Mouse (Mus musculus): ENCODE data around the gene Kcnip4. TPM values are rescaled to one million over a fixed set of nuclear protein-coding genes. Genes with fewer than 3 reads are reported as not detected.

Gene Kcnip4
- polyA plus RNA-seq, 2 experiments: 2.1 to 3.7 TPM

DNA sequence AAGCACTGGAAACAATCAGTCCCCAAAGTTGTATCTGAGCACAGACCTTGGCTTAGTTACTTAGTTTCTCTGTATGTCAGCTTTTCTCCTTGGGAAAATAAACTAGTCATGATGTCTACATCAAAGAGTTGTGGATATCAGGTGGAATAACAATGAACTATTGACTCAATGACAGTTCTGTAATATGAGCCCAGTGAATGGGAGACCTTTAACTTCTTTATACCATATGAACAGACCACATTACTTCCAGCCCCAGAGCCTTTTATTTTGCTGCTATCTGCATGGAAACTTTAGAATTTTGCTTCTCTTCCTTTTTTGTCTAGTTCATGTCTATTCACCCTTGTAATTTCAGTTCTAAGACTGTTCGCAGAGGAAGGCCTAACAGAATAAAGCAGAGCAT is 1011.4 kb downstream of the Kcnip4 start:
- Histone ChIP-seq H3K36me3 (ENCODE audit: control insufficient read depth, insufficient read depth, low read length) (no peaks in the 10 kb centered on the region), H3K4me2 (replicated peaks; ENCODE audit: low read depth, low read length, severe bottlenecking) (no peak overlapping the region), H3K9me3 (ENCODE audit: control insufficient read depth, low read length) (no peaks in the 10 kb centered on the region), H3K4me1 (ENCODE audit: control insufficient read depth, insufficient read depth, low read length) (no peaks in the 10 kb centered on the region), H3K27me3 (ENCODE audit: control insufficient read depth, insufficient read depth, low read length) (no peaks in the 10 kb centered on the region), H3K4me3 (replicated peaks; ENCODE audit: low read length) (no peak overlapping the region), H3K9ac (ENCODE audit: low read depth, low read length, severe bottlenecking) (no peak overlapping the region), H3K27ac (replicated peaks; ENCODE audit: low read depth, low read length) (no peak overlapping the region)
- ATAC-seq (ENCODE audit: low FRiP score, low read depth) (no peak), DNase-seq (ENCODE audit: low spot score) (no peak)
- WGBS: 76% methylated on average over 1 of the region's 1 CpGs
- TF ChIP-seq POLR2A (IDR thresholded peaks at IDR 0.05; ENCODE audit: borderline replicate concordance, extremely low read depth, insufficient read depth, insufficient read length): no peak

DNA sequence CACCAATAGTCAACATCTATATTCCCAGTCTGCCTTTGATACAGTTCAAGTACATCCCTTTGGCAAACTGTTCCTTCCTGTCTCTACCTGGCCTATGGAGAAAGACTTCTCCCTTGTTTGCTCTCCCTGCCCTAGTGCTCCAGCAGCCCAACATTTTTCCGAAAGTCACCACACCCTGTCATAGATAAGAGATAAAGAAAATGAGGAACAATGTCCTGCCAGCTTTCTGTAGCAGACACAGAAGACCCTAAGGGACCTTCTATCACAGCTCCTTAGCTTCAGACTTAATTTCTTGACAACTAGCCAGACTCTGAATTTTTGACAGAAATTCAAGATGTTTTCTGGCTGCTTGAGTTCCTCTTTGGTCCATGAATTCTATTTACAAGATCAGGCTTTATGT is 1013.4 kb downstream of the Kcnip4 start:
- H3K27me3 ChIP-seq (ENCODE audit: control insufficient read depth, insufficient read depth, low read length): no peaks in the 10 kb centered on the region
- no peak for TF ChIP-seq POLR2A (IDR thresholded peaks at IDR 0.05; ENCODE audit: borderline replicate concordance, extremely low read depth, insufficient read depth, insufficient read length)
- no peak overlapping the region for H3K9ac ChIP-seq (ENCODE audit: low read depth, low read length, severe bottlenecking)
- H3K9me3 ChIP-seq (ENCODE audit: control insufficient read depth, low read length): no peaks in the 10 kb centered on the region
- WGBS: 79% methylated on average over 1 of the region's 1 CpGs
- ATAC-seq (ENCODE audit: low FRiP score, low read depth) (no peak), DNase-seq (ENCODE audit: low spot score) (no peak)
- no peak overlapping the region for H3K27ac ChIP-seq (replicated peaks; ENCODE audit: low read depth, low read length)
- H3K36me3 ChIP-seq (ENCODE audit: control insufficient read depth, insufficient read depth, low read length): no peaks in the 10 kb centered on the region
- no peak overlapping the region for H3K4me3 ChIP-seq (replicated peaks; ENCODE audit: low read length)
- H3K4me1 ChIP-seq (ENCODE audit: control insufficient read depth, insufficient read depth, low read length): no peaks in the 10 kb centered on the region
- H3K4me2 ChIP-seq (replicated peaks; ENCODE audit: low read depth, low read length, severe bottlenecking): no peak overlapping the region

DNA sequence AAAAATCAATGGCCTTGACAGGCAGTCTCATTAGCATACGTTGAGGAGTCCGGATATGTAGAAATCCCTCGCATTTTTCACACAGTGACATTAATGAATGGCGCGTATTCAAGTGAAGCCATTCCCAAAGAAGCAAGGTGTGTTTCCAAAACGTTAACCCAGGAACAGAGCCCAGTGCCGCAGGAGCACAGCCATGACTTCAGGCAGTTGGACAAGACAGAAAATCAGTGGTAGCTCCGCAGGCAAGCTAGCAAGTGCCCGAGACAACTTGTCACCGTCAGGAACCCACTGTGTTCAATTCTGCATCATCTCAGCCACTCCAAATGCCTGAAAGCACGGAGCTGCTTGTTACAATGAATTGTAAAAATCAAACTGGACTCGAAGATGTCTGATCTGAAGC is 1014.5 kb downstream of the Kcnip4 start:
- H3K36me3 ChIP-seq (ENCODE audit: control insufficient read depth, insufficient read depth, low read length): no peaks in the 10 kb centered on the region
- H3K9me3 ChIP-seq (ENCODE audit: control insufficient read depth, low read length): no peaks in the 10 kb centered on the region
- H3K9ac ChIP-seq (ENCODE audit: low read depth, low read length, severe bottlenecking): no peak overlapping the region
- H3K4me1 ChIP-seq (ENCODE audit: control insufficient read depth, insufficient read depth, low read length): no peaks in the 10 kb centered on the region
- no peak overlapping the region for H3K4me3 ChIP-seq (replicated peaks; ENCODE audit: low read length)
- TF ChIP-seq POLR2A (IDR thresholded peaks at IDR 0.05; ENCODE audit: borderline replicate concordance, extremely low read depth, insufficient read depth, insufficient read length): no peak
- no peaks in the 10 kb centered on the region for H3K27me3 ChIP-seq (ENCODE audit: control insufficient read depth, insufficient read depth, low read length)
- WGBS: 77% methylated on average over 12 of the region's 12 CpGs
- DNase-seq (ENCODE audit: low spot score): no peak
- H3K4me2 ChIP-seq (replicated peaks; ENCODE audit: low read depth, low read length, severe bottlenecking): no peak overlapping the region
- no peak overlapping the region for H3K27ac ChIP-seq (replicated peaks; ENCODE audit: low read depth, low read length)
- no peak for ATAC-seq (ENCODE audit: low FRiP score, low read depth)

DNA sequence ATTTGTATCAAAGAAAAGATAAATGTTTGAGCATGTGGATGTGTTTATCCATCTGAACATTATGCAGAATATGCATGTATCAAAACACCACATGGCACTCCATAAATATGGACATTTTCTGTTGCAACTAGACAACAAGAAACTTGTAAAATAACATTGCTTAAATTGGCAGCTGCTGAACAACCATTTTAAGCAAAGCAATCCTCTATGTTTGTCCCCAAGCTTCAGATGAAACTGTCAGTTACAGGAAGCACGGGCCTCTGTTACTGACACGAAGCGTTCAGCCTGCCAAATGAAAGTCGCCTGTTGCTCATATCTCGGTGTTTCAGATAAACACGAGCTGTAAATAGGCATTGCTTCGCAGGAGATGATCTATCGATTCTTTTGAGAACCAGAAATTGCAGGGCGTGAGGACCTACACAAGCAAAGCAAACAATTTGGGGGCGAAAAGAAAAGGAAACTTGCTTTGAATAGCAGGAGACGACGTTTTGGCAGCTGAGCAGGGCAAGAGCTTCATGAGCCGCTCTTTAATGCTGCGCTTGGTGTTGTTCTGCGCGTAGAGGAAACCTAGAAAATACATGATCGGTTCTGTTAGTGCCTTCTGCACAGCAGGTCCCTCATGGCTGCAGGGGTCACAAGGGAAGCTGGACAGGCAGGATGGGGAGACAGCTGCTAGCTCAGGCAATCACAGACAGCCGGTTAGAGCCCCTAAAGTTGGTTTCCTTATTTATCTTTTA is 1015.3 kb downstream of the Kcnip4 start:
- WGBS: 80% methylated on average over 18 of the region's 18 CpGs

DNA sequence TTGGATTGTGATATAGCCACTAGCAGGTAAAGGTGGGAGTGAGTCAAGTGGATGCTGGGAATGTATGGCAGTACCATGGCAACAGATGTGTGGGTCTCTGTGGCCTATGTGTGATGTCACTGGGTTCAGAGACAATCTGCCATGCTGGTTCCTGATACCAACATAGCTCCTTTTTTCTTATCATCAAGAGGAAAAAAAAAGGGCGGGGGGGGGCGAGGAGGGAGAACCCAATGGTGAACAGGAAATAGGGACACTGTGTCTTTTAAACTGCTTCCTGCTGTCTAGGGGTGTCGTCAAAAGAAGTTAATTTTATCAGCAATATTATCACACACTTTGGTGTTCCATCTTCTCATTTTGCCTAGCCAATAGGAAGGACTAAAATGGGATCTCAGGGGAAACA is 1021.6 kb downstream of the Kcnip4 start:
- WGBS: 86% methylated on average over 3 of the region's 3 CpGs
- H3K4me1 ChIP-seq (ENCODE audit: control insufficient read depth, insufficient read depth, low read length): no peaks in the 10 kb centered on the region
- H3K27ac ChIP-seq (replicated peaks; ENCODE audit: low read depth, low read length): no peak overlapping the region
- H3K27me3 ChIP-seq (ENCODE audit: control insufficient read depth, insufficient read depth, low read length): no peaks in the 10 kb centered on the region
- H3K36me3 ChIP-seq (ENCODE audit: control insufficient read depth, insufficient read depth, low read length): no peaks in the 10 kb centered on the region
- H3K9ac ChIP-seq (ENCODE audit: low read depth, low read length, severe bottlenecking): no peak overlapping the region
- no peak overlapping the region for H3K4me3 ChIP-seq (replicated peaks; ENCODE audit: low read length)
- ATAC-seq (ENCODE audit: low FRiP score, low read depth): no peak
- H3K4me2 ChIP-seq (replicated peaks; ENCODE audit: low read depth, low read length, severe bottlenecking): no peak overlapping the region
- no peaks in the 10 kb centered on the region for H3K9me3 ChIP-seq (ENCODE audit: control insufficient read depth, low read length)
- no peak for DNase-seq (ENCODE audit: low spot score)
- TF ChIP-seq POLR2A (IDR thresholded peaks at IDR 0.05; ENCODE audit: borderline replicate concordance, extremely low read depth, insufficient read depth, insufficient read length): no peak

More for the DNA sequence above, 1015.3 kb downstream of the Kcnip4 start:
- no peak overlapping the region for H3K4me3 ChIP-seq (replicated peaks; ENCODE audit: low read length)
- DNase-seq (ENCODE audit: low spot score) (no peak), ATAC-seq (ENCODE audit: low FRiP score, low read depth) (no peak)
- H3K27ac ChIP-seq (replicated peaks; ENCODE audit: low read depth, low read length): no peak overlapping the region
- H3K27me3 ChIP-seq (ENCODE audit: control insufficient read depth, insufficient read depth, low read length): no peaks in the 10 kb centered on the region
- H3K36me3 ChIP-seq (ENCODE audit: control insufficient read depth, insufficient read depth, low read length): no peaks in the 10 kb centered on the region
- H3K4me2 ChIP-seq (replicated peaks; ENCODE audit: low read depth, low read length, severe bottlenecking): no peak overlapping the region
- no peak overlapping the region for H3K9ac ChIP-seq (ENCODE audit: low read depth, low read length, severe bottlenecking)
- no peaks in the 10 kb centered on the region for H3K9me3 ChIP-seq (ENCODE audit: control insufficient read depth, low read length)
- H3K4me1 ChIP-seq (ENCODE audit: control insufficient read depth, insufficient read depth, low read length): no peaks in the 10 kb centered on the region
- no peak for TF ChIP-seq POLR2A (IDR thresholded peaks at IDR 0.05; ENCODE audit: borderline replicate concordance, extremely low read depth, insufficient read depth, insufficient read length)
